Mouse (Mus musculus): ENCODE data around the gene Rtkn. TPM values are rescaled to one million over a fixed set of nuclear protein-coding genes. Genes with fewer than 3 reads are reported as not detected.
A peak's percentile ranks its signal among the peaks of the same experiment; 100 is the strongest.

Gene Rtkn
- 1 to 10 TPM; 4.6 to 5.5 TPM for total RNA-seq (2021)

DNA sequence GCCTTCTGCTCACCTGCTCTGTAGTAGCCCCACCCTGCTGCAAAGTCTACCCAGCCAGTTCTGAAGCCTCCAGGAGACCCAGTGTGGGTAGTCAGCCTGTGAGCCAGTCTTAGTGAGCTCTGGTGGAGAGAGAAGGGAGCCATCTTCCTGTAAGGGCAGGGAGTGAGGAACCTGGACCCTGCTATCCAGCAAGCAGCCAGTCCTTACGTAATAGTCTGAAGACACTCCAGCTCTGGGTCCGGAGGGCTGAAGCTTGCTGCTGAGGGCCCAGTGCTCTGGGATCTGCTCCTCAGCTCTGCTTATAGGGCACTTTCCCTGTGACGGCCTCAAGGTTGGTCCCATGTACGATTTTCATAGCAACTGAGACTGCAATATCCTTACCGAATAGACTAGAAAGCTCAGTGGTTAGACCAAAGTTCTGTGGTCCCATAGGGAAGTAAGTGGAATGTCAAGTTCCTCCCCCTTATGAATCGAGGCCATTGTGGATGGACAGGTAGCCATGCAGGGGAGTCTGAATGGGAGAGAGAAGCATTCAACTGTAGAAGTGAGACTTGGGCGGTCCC lies at the start of gene Rtkn:
Gene Rtkn, plus strand, starts transcription at position 513 of the 563 bp plus-strand sequence.
- intact Hi-C loops (cut with DNase I) = no loop called here

DNA sequence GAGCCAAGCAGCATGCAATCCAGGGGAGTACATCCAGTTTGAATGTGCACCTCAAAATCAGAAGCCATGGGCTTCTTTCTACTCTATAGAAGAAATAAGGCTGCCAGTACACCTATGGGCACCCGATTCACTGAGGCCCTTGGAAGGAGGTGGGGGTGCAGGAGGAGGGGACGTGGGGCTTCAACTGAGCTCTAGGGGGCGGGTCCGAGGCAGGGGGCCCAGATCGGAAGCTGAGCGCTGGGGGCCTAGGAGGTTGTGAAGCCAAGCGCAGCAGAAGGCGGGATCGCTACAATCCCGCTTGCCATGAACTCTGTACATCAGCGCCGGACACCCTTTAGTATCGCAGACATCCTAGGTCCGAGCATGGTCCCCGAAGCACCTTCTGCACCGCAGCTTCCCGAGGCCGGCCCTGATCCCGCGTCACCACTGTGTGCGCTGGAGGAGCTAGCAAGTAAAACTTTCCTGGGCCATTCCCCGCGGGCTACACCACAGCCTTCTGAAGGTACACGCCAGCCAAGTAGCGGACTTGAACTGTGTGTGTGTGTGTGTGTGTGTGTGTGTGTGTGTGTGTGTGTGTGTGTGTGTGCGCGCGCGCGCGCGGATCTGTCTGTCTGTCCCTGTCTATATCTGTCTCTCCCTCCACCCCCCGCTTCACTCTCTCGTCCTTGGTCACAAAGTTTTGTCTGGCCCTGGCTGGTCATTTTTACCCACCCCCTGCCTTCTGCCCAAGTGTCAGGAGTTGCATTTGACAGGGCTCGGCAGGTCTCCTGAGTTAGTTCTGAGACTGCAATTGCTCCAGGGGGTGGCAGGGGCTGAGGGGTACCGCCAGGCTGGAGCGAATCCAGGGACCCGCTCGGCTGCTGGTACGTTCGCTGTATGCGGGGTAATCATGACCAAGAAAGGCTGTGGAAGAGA lies 48.9 kb upstream of the Rtkn start, which contains the start of gene Lbx2:
Gene Lbx2, plus strand, starts transcription at position 247 of the 915 bp plus-strand sequence.
- DNase-seq = peak in 1 of 2 experiments; percentile 18
- intact Hi-C loops (cut with DNase I) = no loop called here

More for the DNA sequence above, at the start of gene Rtkn:
- DNase-seq = no peak

GRCm38 (mm10) chr6:83087205-83087925 lies 47.9 kb upstream of the Rtkn start:
- peak; percentile 45 to 47 for DNase-seq
- intact Hi-C loops (cut with DNase I) = no loop called here

- DNase-seq = peak in 1 of 2 experiments; percentile 47
- intact Hi-C loops (cut with DNase I) = no loop called here
Observed at GRCm38 (mm10) chr6:83087926-83088260, 47.4 kb upstream of the Rtkn start.

- DNase-seq = no peak
- intact Hi-C loops (cut with DNase I) = no loop called here
Observed at GRCm38 (mm10) chr6:83092416-83093127, 42.7 kb upstream of the Rtkn start.

- no peak for DNase-seq
- intact Hi-C loops (cut with DNase I) = no loop called here
Observed at GRCm38 (mm10) chr6:83095968-83096367, 39.3 kb upstream of the Rtkn start.

DNA sequence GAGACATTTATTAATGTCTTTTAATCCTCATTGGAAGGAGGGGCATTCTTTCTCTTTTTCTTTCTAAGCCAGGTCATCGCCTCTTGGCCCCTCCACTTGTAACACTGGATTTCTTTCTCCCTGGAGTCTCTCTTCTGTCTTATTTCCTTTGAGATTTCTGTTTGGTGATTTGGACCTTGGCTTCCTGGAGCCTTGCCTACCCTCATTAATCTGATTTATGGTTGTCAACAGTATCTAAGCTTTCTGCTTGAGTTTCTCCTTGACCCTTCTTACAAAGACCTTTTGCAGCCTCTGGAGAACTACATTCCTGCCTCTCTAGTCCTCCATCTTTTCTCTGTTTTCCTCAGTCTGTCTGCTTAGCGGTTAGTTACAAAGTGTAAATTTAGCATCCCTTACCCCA lies 36.9 kb upstream of the Rtkn start:
- DNase-seq = no peak
- intact Hi-C loops (cut with DNase I) = no loop called here

- peak; percentile 87 to 88 for DNase-seq
- intact Hi-C loops (cut with DNase I) = loop anchor here (1.0 kb wide), 3 partner anchors 23 to 105 kb away; partner anchors contain the start of gene Aup1
Observed at GRCm38 (mm10) chr6:83101316-83101687, 34.0 kb upstream of the Rtkn start, which contains the start of the genes Ccdc142 and Gm42688. Gene Ccdc142 (plus strand): TSS chr6:83101601. Gene Gm42688 (plus strand): TSS chr6:83101617.

- peak; percentile 59 to 63 for DNase-seq
- intact Hi-C loops (cut with DNase I) = loop anchor here (1.0 kb wide), 3 partner anchors 24 to 106 kb away; partner anchors contain the start of gene Aup1
Observed at GRCm38 (mm10) chr6:83101688-83102556, 33.3 kb upstream of the Rtkn start.

DNA sequence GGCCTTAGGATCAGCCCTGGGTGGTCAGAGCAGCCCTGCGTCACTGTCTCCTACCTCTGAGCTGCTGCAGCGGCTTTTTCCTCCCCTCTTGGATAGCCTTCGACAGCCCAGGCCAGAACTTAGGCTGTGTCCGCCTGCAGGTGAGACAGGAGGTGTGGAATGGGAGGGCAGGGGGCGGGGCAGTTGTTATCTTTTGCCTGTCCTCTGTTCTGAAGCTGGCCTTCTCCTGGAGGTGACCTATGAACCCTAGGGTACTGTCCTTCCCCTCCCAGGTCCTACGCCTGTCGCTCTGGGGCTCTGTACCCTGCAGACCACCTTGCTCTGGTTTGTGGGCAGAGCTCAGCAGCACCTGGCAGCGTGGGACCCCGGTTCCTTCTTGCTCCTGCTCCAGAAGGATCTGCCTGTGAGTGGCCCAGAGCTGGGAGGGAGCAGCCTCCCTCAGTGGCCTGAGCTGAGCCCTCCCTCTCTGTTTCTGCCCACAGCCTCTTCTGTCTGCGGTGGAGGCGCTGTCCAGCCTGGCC lies 32.1 kb upstream of the Rtkn start:
- intact Hi-C loops (cut with DNase I) = no loop called here
- DNase-seq = no peak

GRCm38 (mm10) chr6:83104158-83104557 lies 31.1 kb upstream of the Rtkn start:
- intact Hi-C loops (cut with DNase I) = no loop called here
- no peak for DNase-seq

DNA sequence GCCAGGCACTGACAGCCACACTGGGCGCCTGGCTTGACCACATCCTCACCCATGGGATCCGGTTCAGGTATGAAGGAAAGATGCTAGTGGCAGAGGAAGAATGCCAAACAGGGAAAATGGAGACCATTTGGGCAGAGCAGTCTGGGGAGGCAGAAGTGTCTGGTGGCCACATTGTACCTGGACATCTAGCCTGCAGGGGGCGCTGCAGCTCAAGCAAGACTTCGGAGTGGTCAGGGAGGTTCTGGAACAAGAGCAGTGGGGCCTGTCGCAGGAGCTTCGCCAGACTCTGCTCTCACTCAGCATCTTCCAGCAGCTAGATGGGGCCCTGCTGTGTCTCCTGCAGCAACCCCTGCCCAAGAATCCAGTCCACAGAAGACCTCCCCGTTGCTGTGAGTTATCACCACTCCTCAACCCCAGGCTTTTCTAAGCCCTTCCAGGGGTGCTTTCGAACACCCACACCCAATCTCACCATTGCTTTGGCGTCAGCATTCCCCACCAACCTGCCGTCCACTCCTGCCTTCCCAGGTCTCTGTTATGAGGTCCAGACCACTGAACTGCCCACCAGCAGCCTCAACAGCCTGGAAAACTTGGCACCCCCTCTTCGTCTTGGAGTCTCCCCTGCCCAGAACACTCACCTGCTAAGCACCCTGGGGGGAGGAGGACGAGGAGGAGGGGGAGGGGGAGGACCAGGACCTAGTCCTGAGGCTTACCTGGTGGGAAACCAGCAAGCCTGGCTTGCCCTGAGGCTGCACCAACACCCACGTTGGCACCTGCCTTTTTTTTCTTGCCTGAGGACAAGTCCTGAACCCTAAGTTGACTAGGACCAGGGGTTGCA lies 27.5 kb upstream of the Rtkn start:
- DNase-seq = peak; percentile 75 to 81

DNA sequence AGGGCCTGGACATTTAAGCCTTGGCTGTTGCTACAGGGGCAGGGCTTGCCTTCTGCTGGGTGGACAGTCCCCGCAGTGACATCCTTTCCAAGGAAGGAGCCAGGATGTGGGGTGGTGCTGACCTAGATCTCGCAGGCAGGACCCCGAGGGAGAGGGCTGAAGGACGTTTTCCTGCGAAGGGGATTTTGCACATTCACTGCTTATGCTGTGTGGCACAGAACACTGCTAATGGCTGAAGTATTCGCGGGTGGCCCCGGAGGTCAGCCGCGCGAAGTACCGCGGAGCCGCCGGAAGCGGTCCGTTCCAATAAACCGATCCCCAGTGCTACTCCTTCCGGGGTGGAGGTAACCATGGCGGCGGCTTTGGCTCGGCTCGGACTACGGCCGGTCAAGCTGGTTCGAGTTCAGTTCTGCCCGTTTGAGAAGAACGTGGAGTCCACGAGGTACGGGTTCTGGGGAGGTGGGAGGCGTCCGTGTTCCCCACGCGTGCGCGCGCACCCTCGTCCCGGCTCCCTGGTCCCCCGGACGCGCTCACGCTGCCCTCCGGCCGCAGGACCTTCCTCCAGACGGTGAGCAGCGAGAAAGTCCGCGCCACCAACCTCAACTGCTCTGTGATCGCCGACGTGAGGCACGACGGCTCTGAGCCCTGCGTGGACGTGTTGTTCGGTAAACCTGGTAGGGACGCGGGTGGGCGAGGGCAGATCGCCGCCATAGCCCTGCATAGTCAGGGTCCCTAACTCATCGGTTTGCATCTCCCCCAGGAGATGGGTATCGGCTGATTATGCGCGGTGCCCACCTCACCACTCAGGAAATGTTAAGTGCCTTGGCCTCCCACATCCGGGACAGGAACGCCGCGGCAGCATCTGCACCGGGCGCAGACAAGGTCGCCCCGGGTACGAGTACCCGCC lies 26.2 kb upstream of the Rtkn start, which contains the start of gene Mrpl53:
Gene Mrpl53, plus strand, starts transcription at position 279 of the 907 bp plus-strand sequence.
- peak; percentile 85 to 88 for DNase-seq
- intact Hi-C loops (cut with DNase I) = loop anchor here (5.0 kb wide), 1 partner anchor 168 kb away; no protein-coding TSS in a partner anchor

More for the DNA sequence above, 27.5 kb upstream of the Rtkn start:
- intact Hi-C loops (cut with DNase I) = loop anchor here (5.0 kb wide), 1 partner anchor 170 kb away; no protein-coding TSS in a partner anchor

DNA sequence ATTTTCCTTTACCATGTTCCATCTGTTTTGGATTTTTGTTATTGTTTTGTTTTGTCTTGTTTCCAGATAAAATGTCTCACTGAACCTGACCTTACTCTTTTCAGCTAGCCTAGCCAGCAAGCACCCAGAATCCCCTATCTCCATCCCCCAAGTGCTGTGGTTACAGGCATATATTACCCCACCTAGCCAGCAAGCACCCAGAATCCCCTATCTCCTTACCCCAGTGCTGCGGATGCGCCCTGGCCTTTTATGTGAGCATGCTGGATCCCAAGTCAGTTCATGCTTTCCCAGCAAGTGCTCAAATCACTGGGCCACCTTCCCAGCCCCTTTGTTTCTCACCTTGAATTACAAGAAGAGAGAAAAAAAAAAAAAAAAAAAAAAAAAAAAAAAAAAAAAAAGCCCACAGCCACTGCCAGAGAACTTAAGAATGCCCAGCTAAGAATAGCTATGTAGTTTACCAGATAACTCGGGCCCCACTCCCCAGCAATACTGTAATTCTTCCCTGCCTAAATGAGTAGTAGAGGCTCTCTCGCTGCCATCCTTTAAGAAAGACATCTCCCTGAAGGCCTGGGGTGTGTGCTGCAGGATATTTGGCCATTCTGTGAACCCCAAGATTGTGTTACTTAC lies 23.6 kb upstream of the Rtkn start:
- no peak for DNase-seq
- intact Hi-C loops (cut with DNase I) = no loop called here

GRCm38 (mm10) chr6:83115011-83115671 lies 20.1 kb upstream of the Rtkn start, which contains the start of gene Mogs:
Gene Mogs (plus strand): TSS chr6:83115496.
- intact Hi-C loops (cut with DNase I) = no loop called here
- DNase-seq = peak; percentile 95 to 96
